Mouse (Mus musculus) kidney, postnatal 0 days (tissue): Measurements from ENCODE around the gene Aff3. TPM values are rescaled to one million over a fixed set of nuclear protein-coding genes. Genes with fewer than 3 reads are reported as not detected.

Source experiments
- ATAC-seq: fragments of 200-750 bp; cut with Nextera tagmentation; replicated peaks from 2 replicates; pipeline ENCODE4 v1.8.0; 2017; ENCODE audit warnings: low read depth, moderate number of reproducible peaks, moderate TSS enrichment, moderate library complexity; ENCODE audit not compliant: low FRiP score
- DNase-seq: peaks from one replicate; pipeline ENCODE4 v3.0.0-alpha.2; 2016; ENCODE audit warnings: low spot score
- H3K27ac ChIP-seq: fragments of 300-500 bp; sonication (generic); 2 replicates; pipeline ENCODE4 v1.5.1; 2014; ENCODE audit warnings: mild to moderate bottlenecking
- H3K27me3 ChIP-seq: fragments of 300-500 bp; sonication (generic); 2 replicates; pipeline ENCODE4 v1.6.1; 2014; ENCODE audit warnings: low read length, mixed read lengths; ENCODE audit not compliant: insufficient read depth
- H3K36me3 ChIP-seq: fragments of 300-500 bp; sonication (generic); 2 replicates; pipeline ENCODE4 v1.6.1; 2014; ENCODE audit warnings: low read length, mixed read lengths; ENCODE audit not compliant: insufficient read depth
- H3K4me1 ChIP-seq: fragments of 300-500 bp; sonication (generic); replicated peaks from 2 replicates; pipeline ENCODE4 v1.6.1; 2014; ENCODE audit warnings: antibody characterized with exemption, low read length, mixed read lengths; ENCODE audit not compliant: insufficient read depth
- H3K4me2 ChIP-seq: fragments of 300-500 bp; sonication (generic); 2 replicates; pipeline ENCODE4 v1.6.1; 2014; ENCODE audit warnings: mild to moderate bottlenecking, low read length, moderate library complexity, mixed read lengths
- H3K4me3 ChIP-seq: fragments of 300-500 bp; sonication (generic); replicated peaks from 2 replicates; pipeline ENCODE4 v1.5.1; 2014; ENCODE audit warnings: low read depth, low read length
- H3K9ac ChIP-seq: fragments of 300-500 bp; sonication (generic); 2 replicates; pipeline ENCODE4 v1.6.1; 2014; ENCODE audit warnings: low read depth, low read length
- H3K9me3 ChIP-seq: fragments of 300-500 bp; sonication (generic); replicated peaks from 2 replicates; pipeline ENCODE4 v1.6.1; 2016; ENCODE audit warnings: low read length, inconsistent platforms, mixed read lengths
- CTCF ChIP-seq: IDR thresholded peaks from 2 replicates; pipeline ENCODE4 v1.5.1; 2016; ENCODE audit warnings: antibody characterized with exemption, low read depth, mild to moderate bottlenecking, moderate library complexity
- WGBS: fragments of 180-500 bp; shearing (Covaris S2); extraction: QIAGEN DNeasy Blood & Tissue Kit; methylation state at CpG from one replicate; pipeline ENCODE4 v1.1.7; 2014; 5-methylcytosine and 5-hydroxymethylcytosine counted together
- polyA plus RNA-seq: library from polyadenylated mRNA; unstranded; fragments of >200 nt; fragmentation: Nextera tagmentation; extraction: Ambion mirVana; gene quantifications from 2 replicates; pipeline ENCODE4 v1.2.1, GENCODE M21; 2015

Gene Aff3
- polyA plus RNA-seq, 1 experiment from 2014 or later, result 7.9 TPM

- H3K9ac ChIP-seq, result no peak overlapping the region
- no peak for TF ChIP-seq CTCF
- H3K4me1 ChIP-seq, result no peaks in the 10 kb centered on the region; the same call in 1 of the 2 replicates
- H3K27me3 ChIP-seq, result no peaks in the 10 kb centered on the region
- ATAC-seq, result peak; percentile 33; the same call in 1 of the 2 replicates
- H3K27ac ChIP-seq, result no peak overlapping the region
- WGBS, result 45% methylated on average over 8 of the region's 8 CpGs
- H3K36me3 ChIP-seq, result no peaks in the 10 kb centered on the region
- no peak overlapping the region for H3K4me2 ChIP-seq
- H3K4me3 ChIP-seq, result no peak overlapping the region
- peak; percentile 73 for DNase-seq
- no peaks in the 10 kb centered on the region for H3K9me3 ChIP-seq
Observed at GRCm38 (mm10) chr1:38197145-38197682, 467.5 kb downstream of the Aff3 start.

- 90% methylated on average over 3 of the region's 3 CpGs for WGBS
- ATAC-seq, result no peak
- Histone ChIP-seq H3K27ac (no peak overlapping the region), H3K4me1 (no peaks in the 10 kb centered on the region; the same call in 1 of the 2 replicates), H3K9me3 (no peaks in the 10 kb centered on the region), H3K27me3 (no peaks in the 10 kb centered on the region), H3K4me2 (no peak overlapping the region), H3K4me3 (no peak overlapping the region), H3K36me3 (no peaks in the 10 kb centered on the region), H3K9ac (no peak overlapping the region)
- no peak for DNase-seq
- no peak for TF ChIP-seq CTCF
Observed at GRCm38 (mm10) chr1:38195721-38196120, 469.0 kb downstream of the Aff3 start.

DNA sequence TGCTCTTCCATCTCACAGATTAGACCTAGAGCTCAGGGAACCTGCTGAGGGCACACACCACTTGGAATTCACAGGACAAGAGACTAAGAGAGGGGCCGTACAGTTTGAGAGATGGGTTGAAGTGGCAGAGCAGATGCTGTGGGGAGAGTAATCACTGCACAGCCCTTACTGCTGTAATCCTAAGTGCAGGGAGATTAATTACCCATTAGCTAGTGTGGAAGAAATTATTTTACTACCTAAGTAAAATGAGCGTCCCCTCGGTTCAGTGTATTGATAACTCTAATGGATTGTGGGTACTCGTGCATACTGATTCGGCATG is 478.6 kb downstream of the Aff3 start:
- H3K9ac ChIP-seq, result no peak overlapping the region
- no peaks in the 10 kb centered on the region for H3K9me3 ChIP-seq
- no peaks in the 10 kb centered on the region for H3K36me3 ChIP-seq
- 83% methylated on average over 5 of the region's 5 CpGs for WGBS
- H3K4me3 ChIP-seq, result no peak overlapping the region
- DNase-seq (no peak), ATAC-seq (no peak)
- H3K4me1 ChIP-seq, result no peaks in the 10 kb centered on the region
- no peak overlapping the region for H3K4me2 ChIP-seq
- H3K27ac ChIP-seq, result no peak overlapping the region
- no peak for TF ChIP-seq CTCF
- H3K27me3 ChIP-seq, result no peaks in the 10 kb centered on the region

GRCm38 (mm10) chr1:38185517-38186226 is 479.1 kb downstream of the Aff3 start:
- peak; percentile 98 for TF ChIP-seq CTCF
- no peak overlapping the region for H3K4me3 ChIP-seq
- H3K9me3 ChIP-seq, result no peaks in the 10 kb centered on the region
- no peaks in the 10 kb centered on the region for H3K36me3 ChIP-seq
- peak; percentile 46 for ATAC-seq
- H3K4me2 ChIP-seq, result no peak overlapping the region
- peak; percentile 89 for DNase-seq
- WGBS, result 32% methylated on average over 17 of the region's 17 CpGs
- no peak overlapping the region for H3K27ac ChIP-seq
- no peak overlapping the region for H3K9ac ChIP-seq
- H3K27me3 ChIP-seq, result no peaks in the 10 kb centered on the region
- no peaks in the 10 kb centered on the region for H3K4me1 ChIP-seq

GRCm38 (mm10) chr1:38181020-38181550 is 483.7 kb downstream of the Aff3 start:
- no peaks in the 10 kb centered on the region for H3K4me1 ChIP-seq
- TF ChIP-seq CTCF, result no peak
- H3K4me2 ChIP-seq, result no peak overlapping the region
- no peak for DNase-seq
- no peak overlapping the region for H3K9ac ChIP-seq
- no peak for ATAC-seq
- WGBS, result 76% methylated on average over 15 of the region's 15 CpGs
- H3K27me3 ChIP-seq, result no peaks in the 10 kb centered on the region
- H3K9me3 ChIP-seq, result no peaks in the 10 kb centered on the region
- no peak overlapping the region for H3K4me3 ChIP-seq
- H3K36me3 ChIP-seq, result no peaks in the 10 kb centered on the region
- H3K27ac ChIP-seq, result no peak overlapping the region

GRCm38 (mm10) chr1:38178929-38179328 is 485.8 kb downstream of the Aff3 start:
- TF ChIP-seq CTCF, result no peak
- 95% methylated on average over 8 of the region's 8 CpGs for WGBS

GRCm38 (mm10) chr1:38176077-38176476 is 488.7 kb downstream of the Aff3 start:
- no peak for TF ChIP-seq CTCF
- H3K4me2 ChIP-seq, result no peak overlapping the region
- H3K4me3 ChIP-seq, result no peak overlapping the region
- H3K9ac ChIP-seq, result no peak overlapping the region
- DNase-seq, result no peak
- H3K36me3 ChIP-seq, result no peaks in the 10 kb centered on the region
- H3K27me3 ChIP-seq, result no peaks in the 10 kb centered on the region
- 84% methylated on average over 7 of the region's 7 CpGs for WGBS
- H3K4me1 ChIP-seq, result no peaks in the 10 kb centered on the region
- peak; percentile 82 for ATAC-seq
- H3K9me3 ChIP-seq, result no peaks in the 10 kb centered on the region
- no peak overlapping the region for H3K27ac ChIP-seq

More at GRCm38 (mm10) chr1:38178929-38179328, 485.8 kb downstream of the Aff3 start:
- H3K36me3 ChIP-seq, result no peaks in the 10 kb centered on the region
- DNase-seq (no peak), ATAC-seq (no peak)
- H3K27me3 ChIP-seq, result no peaks in the 10 kb centered on the region
- H3K9me3 ChIP-seq, result no peaks in the 10 kb centered on the region
- H3K9ac ChIP-seq, result no peak overlapping the region
- H3K4me2 ChIP-seq, result no peak overlapping the region
- H3K4me1 ChIP-seq, result no peaks in the 10 kb centered on the region
- H3K27ac ChIP-seq, result no peak overlapping the region
- no peak overlapping the region for H3K4me3 ChIP-seq
